Mouse (Mus musculus) hindbrain, embryonic 16.5 days (tissue): ENCODE data around the gene Hpn. TPM values are rescaled to one million over a fixed set of nuclear protein-coding genes. Genes with fewer than 3 reads are reported as not detected.

Source experiments
- ATAC-seq: fragments of 200-750 bp; cut with Nextera tagmentation; 2 replicates; pipeline ENCODE4 v1.8.0; 2017; ENCODE audit warnings: moderate TSS enrichment, moderate library complexity
- H3K27ac ChIP-seq: fragments of 300-500 bp; sonication (generic); 2 replicates; pipeline ENCODE4 v1.5.1; 2014; ENCODE audit warnings: low read depth, mild to moderate bottlenecking, control low read depth, low read length, moderate library complexity
- H3K27me3 ChIP-seq: fragments of 300-500 bp; sonication (generic); replicated peaks from 2 replicates; pipeline ENCODE4 v1.6.1; 2014; ENCODE audit warnings: low read length; ENCODE audit not compliant: control insufficient read depth, insufficient read depth
- H3K36me3 ChIP-seq: fragments of 300-500 bp; sonication (generic); 2 replicates; pipeline ENCODE4 v1.6.1; 2014; ENCODE audit warnings: mild to moderate bottlenecking, low read length, moderate library complexity, mixed read lengths; ENCODE audit not compliant: control insufficient read depth, insufficient read depth
- H3K4me1 ChIP-seq: fragments of 300-500 bp; sonication (generic); 2 replicates; pipeline ENCODE4 v1.6.1; 2014; ENCODE audit warnings: low read depth, low read length; ENCODE audit not compliant: control insufficient read depth, insufficient read depth
- H3K4me2 ChIP-seq: fragments of 300-500 bp; sonication (generic); 2 replicates; pipeline ENCODE4 v1.6.1; 2014; ENCODE audit warnings: mild to moderate bottlenecking, low read length, control low read depth, moderate library complexity
- H3K4me3 ChIP-seq: fragments of 300-500 bp; sonication (generic); 2 replicates; pipeline ENCODE4 v1.5.1; 2014; ENCODE audit warnings: mild to moderate bottlenecking, low read length, control low read depth, moderate library complexity
- H3K9ac ChIP-seq: fragments of 300-500 bp; sonication (generic); 2 replicates; pipeline ENCODE4 v1.6.1; 2014; ENCODE audit warnings: low read depth, mild to moderate bottlenecking, control low read depth, low read length, moderate library complexity
- H3K9me3 ChIP-seq: fragments of 300-500 bp; sonication (generic); 2 replicates; pipeline ENCODE4 v1.6.1; 2014; ENCODE audit warnings: mild to moderate bottlenecking, low read length, moderate library complexity; ENCODE audit not compliant: control insufficient read depth
- WGBS: fragments of 180-500 bp; shearing (Covaris S2); extraction: QIAGEN DNeasy Blood & Tissue Kit; methylation state at CpG from one replicate; pipeline ENCODE4 v1.1.7; 2014; 5-methylcytosine and 5-hydroxymethylcytosine counted together
- polyA plus RNA-seq: library from polyadenylated mRNA; unstranded; fragments of >200 nt; fragmentation: Nextera tagmentation; extraction: Ambion mirVana; gene quantifications from 2 replicates; pipeline ENCODE4 v1.2.1, GENCODE M21; 2015

Gene Hpn
- polyA plus RNA-seq, 1 experiment from 2014 or later: 0.75 TPM

- H3K36me3 ChIP-seq: peaks cover 27% of the 10 kb centered on the region
- peaks cover 21% of the 10 kb centered on the region for H3K4me1 ChIP-seq
- H3K4me2 ChIP-seq: no peak overlapping the region
- no peak for ATAC-seq
- no peaks in the 10 kb centered on the region for H3K27me3 ChIP-seq
- no peak overlapping the region for H3K4me3 ChIP-seq
- WGBS: 80% methylated on average over 12 of the region's 12 CpGs
- H3K27ac ChIP-seq: no peak overlapping the region
- no peaks in the 10 kb centered on the region for H3K9me3 ChIP-seq
- no peak overlapping the region for H3K9ac ChIP-seq
Observed at GRCm38 (mm10) chr7:31145596-31146160, 30.6 kb upstream of the Hpn start.

GRCm38 (mm10) chr7:31144886-31145285, 29.8 kb upstream of the Hpn start:
- Histone ChIP-seq H3K9me3 (no peaks in the 10 kb centered on the region), H3K27me3 (no peaks in the 10 kb centered on the region), H3K36me3 (peaks cover 31% of the 10 kb centered on the region), H3K4me1 (peaks cover 21% of the 10 kb centered on the region), H3K27ac (no peak overlapping the region), H3K4me2 (no peak overlapping the region), H3K4me3 (no peak overlapping the region), H3K9ac (no peak overlapping the region)
- WGBS: 98% methylated on average over 16 of the region's 16 CpGs
- no peak for ATAC-seq

GRCm38 (mm10) chr7:31140941-31141340, 25.9 kb upstream of the Hpn start:
- H3K4me1 ChIP-seq: no peaks in the 10 kb centered on the region
- no peak overlapping the region for H3K4me2 ChIP-seq
- WGBS: 93% methylated on average over 10 of the region's 10 CpGs
- H3K27ac ChIP-seq: no peak overlapping the region
- H3K4me3 ChIP-seq: no peak overlapping the region
- no peaks in the 10 kb centered on the region for H3K9me3 ChIP-seq
- no peaks in the 10 kb centered on the region for H3K27me3 ChIP-seq
- no peak for ATAC-seq
- H3K9ac ChIP-seq: no peak overlapping the region
- peaks cover 55% of the 10 kb centered on the region for H3K36me3 ChIP-seq

GRCm38 (mm10) chr7:31140302-31140701, 25.2 kb upstream of the Hpn start:
- H3K4me3 ChIP-seq: no peak overlapping the region
- no peaks in the 10 kb centered on the region for H3K27me3 ChIP-seq
- no peaks in the 10 kb centered on the region for H3K4me1 ChIP-seq
- no peak overlapping the region for H3K27ac ChIP-seq
- H3K9ac ChIP-seq: no peak overlapping the region
- H3K9me3 ChIP-seq: no peaks in the 10 kb centered on the region
- 82% methylated on average over 4 of the region's 4 CpGs for WGBS
- no peak overlapping the region for H3K4me2 ChIP-seq
- ATAC-seq: no peak
- H3K36me3 ChIP-seq: peaks cover 61% of the 10 kb centered on the region

DNA sequence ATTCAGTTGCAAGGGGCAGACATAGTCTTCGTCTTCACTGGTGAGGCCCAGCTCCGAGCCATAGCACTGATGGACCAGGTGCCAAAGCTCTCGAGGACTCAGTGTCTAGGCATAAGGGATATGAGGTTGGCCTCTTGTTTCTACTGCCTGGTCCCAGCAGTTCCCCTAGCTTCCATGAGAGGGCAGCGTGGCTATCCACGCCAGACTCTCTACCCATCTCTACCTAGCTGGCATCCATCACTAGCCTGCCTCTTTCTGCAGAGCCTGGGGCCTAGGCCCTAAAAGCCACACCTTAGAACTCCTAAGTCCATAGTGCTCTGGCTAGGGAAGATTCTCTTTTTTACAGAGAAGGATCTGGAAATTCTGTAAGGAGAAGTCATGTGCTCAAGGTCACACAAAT, 24.7 kb upstream of the Hpn start:
- Histone ChIP-seq H3K4me3 (no peak overlapping the region), H3K27ac (no peak overlapping the region), H3K27me3 (no peaks in the 10 kb centered on the region), H3K4me1 (no peaks in the 10 kb centered on the region), H3K9me3 (no peaks in the 10 kb centered on the region), H3K9ac (no peak overlapping the region), H3K36me3 (peaks cover 67% of the 10 kb centered on the region), H3K4me2 (no peak overlapping the region)
- peak; percentile 30; the same call in 1 of the 2 replicates for ATAC-seq
- 74% methylated on average over 5 of the region's 5 CpGs for WGBS

- Histone ChIP-seq H3K4me3 (no peak overlapping the region), H3K9ac (no peak overlapping the region), H3K4me1 (no peaks in the 10 kb centered on the region), H3K9me3 (no peaks in the 10 kb centered on the region), H3K27ac (no peak overlapping the region), H3K36me3 (peaks cover 77% of the 10 kb centered on the region), H3K4me2 (no peak overlapping the region), H3K27me3 (no peaks in the 10 kb centered on the region)
- 89% methylated on average over 7 of the region's 10 CpGs for WGBS
- no peak for ATAC-seq
Observed at GRCm38 (mm10) chr7:31135717-31136116, 20.6 kb upstream of the Hpn start.

DNA sequence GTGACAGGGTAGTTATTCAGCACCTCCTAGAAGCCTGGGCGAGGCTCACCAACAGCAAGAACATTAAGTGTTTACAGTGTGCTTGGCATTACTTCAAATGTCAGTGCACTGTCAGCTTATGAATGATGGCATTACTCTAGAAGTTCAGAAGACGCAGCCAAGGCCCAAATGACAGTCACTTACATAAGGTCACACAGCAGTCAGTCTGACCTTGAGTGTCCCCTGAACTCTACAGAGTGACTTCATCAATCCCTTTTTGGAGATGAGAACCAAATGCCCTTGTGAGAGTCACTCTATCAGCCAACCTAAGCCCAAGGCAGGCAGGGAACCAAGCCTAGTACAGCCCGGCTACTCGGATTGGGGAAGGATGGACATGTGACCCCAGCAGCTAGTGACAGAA, 16.8 kb upstream of the Hpn start:
- no peak for ATAC-seq
- H3K36me3 ChIP-seq: peaks cover 77% of the 10 kb centered on the region
- H3K27ac ChIP-seq: no peak overlapping the region
- H3K4me2 ChIP-seq: no peak overlapping the region
- H3K4me1 ChIP-seq: peaks cover 8% of the 10 kb centered on the region; the same call in 1 of the 2 replicates
- no peaks in the 10 kb centered on the region for H3K9me3 ChIP-seq
- WGBS: 89% methylated on average over 4 of the region's 4 CpGs
- no peak overlapping the region for H3K4me3 ChIP-seq
- H3K9ac ChIP-seq: no peak overlapping the region
- no peaks in the 10 kb centered on the region for H3K27me3 ChIP-seq

- Histone ChIP-seq H3K9ac (no peak overlapping the region), H3K27ac (no peak overlapping the region), H3K9me3 (no peaks in the 10 kb centered on the region), H3K4me1 (peaks cover 16% of the 10 kb centered on the region), H3K36me3 (peaks cover 68% of the 10 kb centered on the region), H3K27me3 (no peaks in the 10 kb centered on the region), H3K4me2 (no peak overlapping the region), H3K4me3 (no peak overlapping the region)
- ATAC-seq: no peak
- 39% methylated on average over 4 of the region's 4 CpGs for WGBS
Observed at GRCm38 (mm10) chr7:31130841-31131240, 15.8 kb upstream of the Hpn start.

DNA sequence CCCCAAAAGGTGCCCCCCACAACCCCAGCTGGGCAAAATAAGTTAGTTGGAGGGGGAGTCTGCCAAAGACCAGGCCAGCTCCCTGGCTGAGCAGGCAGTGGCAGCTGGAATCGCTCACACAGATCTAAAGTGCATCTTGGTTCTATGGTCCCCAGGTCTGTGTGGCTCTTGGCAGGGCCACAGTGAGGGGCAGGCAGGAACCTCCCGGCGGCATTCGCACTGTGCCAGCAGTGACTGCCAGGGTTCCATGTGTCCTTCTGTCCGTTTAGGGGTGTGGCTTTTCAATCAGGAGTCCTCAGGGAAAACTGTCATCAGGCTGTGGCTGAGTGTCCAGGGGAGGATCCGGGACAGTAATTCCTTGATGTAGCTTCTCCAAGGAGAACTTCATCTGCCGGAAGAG, 15.1 kb upstream of the Hpn start:
- 81% methylated on average over 7 of the region's 7 CpGs for WGBS
- ATAC-seq: no peak
- H3K4me1 ChIP-seq: peaks cover 20% of the 10 kb centered on the region

More for the DNA sequence above, 15.1 kb upstream of the Hpn start:
- Histone ChIP-seq H3K36me3 (peaks cover 62% of the 10 kb centered on the region), H3K27ac (no peak overlapping the region), H3K9ac (no peak overlapping the region), H3K27me3 (no peaks in the 10 kb centered on the region; the same call in 1 of the 2 replicates), H3K9me3 (no peaks in the 10 kb centered on the region), H3K4me2 (no peak overlapping the region), H3K4me3 (no peak overlapping the region)
